Mouse (Mus musculus) gastrocnemius, adult 8-10 months (tissue): ENCODE results near the gene Stoml2. TPM values are rescaled to one million over a fixed set of nuclear protein-coding genes. Genes with fewer than 3 reads are reported as not detected.

Source experiments
- DNase-seq, 2 experiments: peaks; one replicate each; pipeline ENCODE4 v3.0.0; 2022; ENCODE audit warnings: low spot score in 2 of 2
- total RNA-seq, 4 experiments: library from RNA; stranded (reverse); gene quantifications; 2 replicates each; pipeline ENCODE4 v1.2.4; 2022

Gene Stoml2
- total RNA-seq, 4 experiments from 2014 or later, result 88.7 to 116 (median 107) TPM

GRCm38 (mm10) chr4:43038567-43039495 is 7.3 kb upstream of the Stoml2 start:
- DNase-seq, result peak in 1 of 2 experiments; percentile 53

DNA sequence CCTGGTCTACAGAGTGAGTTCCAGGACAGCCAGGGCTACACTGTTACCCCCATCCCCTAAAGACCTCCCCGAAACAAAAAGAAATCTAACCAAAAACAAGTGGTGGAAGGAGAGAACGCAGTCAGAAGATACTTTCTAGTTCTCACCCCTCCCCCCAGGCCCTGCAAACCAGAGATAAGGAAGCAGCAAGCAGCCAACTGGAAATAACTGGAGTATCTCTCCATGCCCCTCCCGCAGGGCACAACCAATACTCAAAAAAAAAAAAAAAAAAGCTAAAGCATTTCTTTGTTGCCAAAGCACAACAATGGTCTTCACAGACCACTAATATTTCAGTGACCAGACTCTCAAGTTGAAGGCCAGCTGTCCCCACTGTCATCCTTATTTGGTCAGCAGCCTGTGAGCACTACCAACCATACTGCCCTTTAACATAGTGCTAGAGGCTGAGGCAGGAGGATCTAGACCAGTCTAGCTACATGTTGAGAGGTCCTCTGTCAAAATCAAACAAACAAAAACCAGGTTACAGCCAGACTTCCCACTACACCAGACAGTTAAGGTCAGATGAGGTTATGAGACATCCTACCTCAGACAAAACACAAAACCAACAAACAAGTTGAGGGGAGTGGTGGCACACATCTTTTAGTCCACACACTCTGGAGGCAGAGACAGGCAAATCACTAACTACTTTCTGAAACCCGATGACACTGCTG is 6.5 kb upstream of the Stoml2 start:
- DNase-seq, result no peak

- no peak for DNase-seq
These were observed 4.8 kb upstream of the Stoml2 start for GRCm38 (mm10) chr4:43036356-43036755.

DNA sequence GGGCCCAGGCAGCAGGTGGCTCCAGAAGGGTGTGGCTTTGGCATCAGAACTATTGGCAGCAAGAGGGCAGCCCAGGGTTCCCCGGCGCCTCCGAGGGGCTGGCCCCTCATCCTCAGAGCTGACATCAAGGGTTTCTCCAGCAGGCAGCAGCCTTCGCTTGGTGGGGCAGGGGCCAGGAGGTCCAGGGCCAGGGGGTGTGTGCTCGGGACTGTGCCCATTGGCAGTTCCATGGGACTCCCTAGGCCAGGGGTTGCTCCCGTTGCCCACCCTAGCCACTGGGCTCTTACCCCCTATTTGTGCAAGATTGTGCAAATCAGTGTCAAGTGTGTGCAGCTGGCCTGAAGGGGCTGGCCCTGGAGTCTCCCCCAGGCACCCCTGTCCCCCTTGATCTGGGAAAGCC is 4.3 kb upstream of the Stoml2 start:
- DNase-seq, result no peak

DNA sequence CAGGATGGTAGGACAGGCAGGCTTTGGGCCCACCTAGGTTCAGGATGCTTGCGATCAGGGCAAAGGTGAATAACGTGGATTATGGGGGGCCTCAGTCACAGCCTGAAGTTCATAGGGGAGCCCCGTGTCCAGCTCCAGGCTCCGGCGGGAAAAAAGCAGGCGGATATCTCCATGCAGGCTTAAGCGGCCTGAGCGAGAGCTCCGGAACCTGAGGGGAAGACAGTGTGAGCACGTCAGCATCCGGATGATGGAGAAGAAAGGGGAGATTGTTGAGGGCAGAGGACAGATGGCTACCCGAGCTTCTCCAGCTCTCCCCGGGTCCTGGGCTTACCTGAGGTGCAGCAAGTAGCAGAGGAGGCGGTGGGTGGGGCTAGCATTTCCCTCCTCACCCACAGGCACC is 2.0 kb upstream of the Stoml2 start:
- DNase-seq, result no peak

DNA sequence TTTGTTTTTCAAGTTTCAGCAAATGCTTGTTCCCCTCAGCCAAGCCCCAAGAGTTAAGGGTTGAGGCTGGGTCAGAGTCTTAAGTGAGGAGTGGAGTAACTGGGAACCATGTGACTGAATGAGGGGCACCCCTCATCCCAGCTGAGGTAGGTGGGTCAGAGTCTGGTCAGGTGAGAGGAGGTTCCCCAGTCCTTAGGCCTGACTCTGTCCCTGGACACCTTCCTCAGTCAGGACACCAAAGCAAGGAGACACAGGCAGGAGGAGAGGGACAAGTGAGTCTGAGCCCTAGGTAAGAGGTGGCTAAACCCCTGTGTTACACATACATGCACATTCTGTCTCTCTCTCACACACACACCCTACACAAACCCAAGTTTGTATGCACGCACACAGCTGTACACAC is 991 bp upstream of the Stoml2 start:
- no peak for DNase-seq

- peak in 1 of 2 experiments; percentile 30 for DNase-seq
These were observed 705 bp downstream of the Stoml2 start for GRCm38 (mm10) chr4:43030780-43031230.

DNA sequence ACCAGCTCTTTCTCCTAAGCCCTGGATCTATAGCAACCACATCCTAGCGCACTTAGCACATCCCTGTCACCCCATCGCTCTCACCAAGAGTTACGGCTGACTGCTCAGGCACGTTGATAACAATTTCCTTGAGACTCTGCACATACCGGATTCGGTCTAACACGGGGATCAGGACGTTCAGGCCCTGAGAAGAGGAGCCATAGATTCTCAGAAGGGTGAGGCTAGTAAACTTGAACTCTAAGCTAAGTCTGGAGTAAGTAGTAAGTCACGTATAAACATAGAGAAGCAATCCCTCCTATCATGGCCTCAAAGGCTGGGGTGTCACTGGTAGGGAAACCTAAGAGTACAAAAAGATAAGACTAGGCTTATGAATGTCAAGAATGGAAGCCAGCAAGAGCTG is 1.2 kb downstream of the Stoml2 start:
- DNase-seq, result no peak

DNA sequence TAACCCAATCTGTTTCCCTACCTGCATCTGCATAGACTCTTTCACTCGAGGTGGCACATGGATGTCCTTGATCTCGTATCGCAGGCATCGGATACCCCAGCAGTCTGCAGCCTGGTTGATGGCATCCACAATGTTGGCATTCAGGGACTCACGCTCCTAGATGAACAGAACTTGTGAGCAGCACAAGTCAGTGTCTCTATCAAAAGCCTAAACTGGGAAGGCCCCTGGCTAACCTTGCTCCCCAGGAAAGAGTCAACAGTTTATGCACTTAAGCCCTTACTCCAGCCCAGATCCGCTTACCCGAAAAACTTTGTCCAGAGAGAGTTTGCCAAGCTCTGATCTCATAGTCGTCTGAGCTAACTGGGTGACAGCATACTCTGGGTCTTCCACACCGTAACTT is 1.8 kb downstream of the Stoml2 start:
- no peak for DNase-seq

DNA sequence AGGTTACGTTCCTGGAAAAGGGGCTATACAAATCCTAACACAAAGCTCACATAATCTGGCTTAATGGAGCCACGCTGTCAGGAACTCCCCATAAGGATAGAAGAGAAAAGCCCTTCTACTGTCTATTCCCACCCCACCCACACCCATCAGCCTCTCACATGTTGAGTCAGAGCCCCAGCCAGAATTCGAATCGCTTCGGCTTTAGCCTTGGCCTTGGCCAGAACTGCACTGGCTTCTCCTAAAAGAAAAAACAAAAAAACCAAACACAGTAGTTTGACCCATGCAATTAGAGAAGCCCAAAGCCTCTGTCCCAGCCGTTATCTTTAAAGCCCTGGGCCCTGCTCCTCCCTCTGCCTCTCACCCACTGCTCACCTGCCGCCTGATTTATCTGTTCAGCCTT is 2.4 kb downstream of the Stoml2 start:
- DNase-seq, result no peak

DNA sequence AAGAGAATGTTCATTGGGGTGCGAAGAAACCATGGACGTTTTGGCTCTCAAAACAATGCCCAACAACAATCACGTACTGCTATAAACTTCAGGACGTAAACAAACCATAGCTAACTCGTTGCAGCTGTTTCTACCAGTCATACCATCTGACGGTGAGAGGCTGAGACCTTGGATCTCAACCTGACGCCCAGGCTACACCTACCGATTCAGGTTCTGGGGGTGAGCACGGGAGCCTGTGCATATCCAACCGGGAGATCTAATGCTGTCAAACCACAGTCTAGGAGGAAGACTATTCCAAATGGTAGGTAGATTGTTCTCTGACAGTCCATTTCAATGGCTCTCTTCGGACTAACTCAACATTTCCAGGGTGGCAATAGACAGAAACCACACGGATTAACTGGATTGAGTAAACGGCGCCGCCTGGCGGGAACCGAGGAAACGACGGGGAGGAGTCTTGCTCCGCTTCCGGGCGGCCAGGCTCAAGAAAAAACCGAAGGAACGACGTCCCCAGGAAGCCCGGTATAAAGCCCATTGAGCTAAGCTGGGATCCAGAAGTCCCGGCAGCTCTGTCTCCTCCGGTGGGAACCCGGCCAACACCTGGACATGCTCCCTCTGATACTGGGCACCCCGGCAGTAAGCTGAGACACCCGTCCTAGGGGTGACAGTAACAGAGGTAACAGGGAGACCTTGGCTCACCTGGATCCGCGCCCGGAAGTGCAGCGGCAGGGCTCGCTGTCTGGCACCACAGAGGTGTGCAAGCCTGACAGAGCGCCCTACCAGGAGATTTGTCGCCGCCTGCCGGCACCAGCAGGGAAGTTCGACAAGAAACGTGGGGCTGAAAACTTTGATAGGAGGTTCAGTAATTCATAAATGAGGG is 6.2 kb downstream of the Stoml2 start, which contains the start of gene Pigo:
Gene Pigo (minus strand): TSS at position 736 of the 877 bp plus-strand sequence.
- DNase-seq, result peak; percentile 89 to 93

- DNase-seq, result no peak
These were observed 6.8 kb downstream of the Stoml2 start for GRCm38 (mm10) chr4:43024673-43025072.

DNA sequence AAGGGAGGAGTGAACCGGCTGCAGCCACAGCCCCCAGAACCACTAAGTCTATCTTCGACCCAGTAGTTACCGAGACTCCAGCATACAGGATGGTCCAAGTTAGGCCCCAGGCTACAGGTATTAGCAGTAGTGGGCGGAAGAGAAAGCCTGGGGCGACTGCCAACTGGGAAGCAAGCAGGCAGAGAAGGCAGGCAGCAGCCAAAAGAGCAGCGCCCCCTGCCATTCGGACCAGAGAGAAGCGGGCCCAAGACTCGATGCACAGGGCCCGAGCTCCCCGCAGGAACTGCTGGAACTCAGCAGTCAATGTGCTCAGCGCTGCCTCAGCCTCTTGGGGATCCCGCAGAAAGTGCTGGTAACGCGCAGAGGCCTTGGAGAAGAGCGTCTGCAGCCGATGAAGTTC is 10.2 kb downstream of the Stoml2 start:
- no peak for DNase-seq

DNA sequence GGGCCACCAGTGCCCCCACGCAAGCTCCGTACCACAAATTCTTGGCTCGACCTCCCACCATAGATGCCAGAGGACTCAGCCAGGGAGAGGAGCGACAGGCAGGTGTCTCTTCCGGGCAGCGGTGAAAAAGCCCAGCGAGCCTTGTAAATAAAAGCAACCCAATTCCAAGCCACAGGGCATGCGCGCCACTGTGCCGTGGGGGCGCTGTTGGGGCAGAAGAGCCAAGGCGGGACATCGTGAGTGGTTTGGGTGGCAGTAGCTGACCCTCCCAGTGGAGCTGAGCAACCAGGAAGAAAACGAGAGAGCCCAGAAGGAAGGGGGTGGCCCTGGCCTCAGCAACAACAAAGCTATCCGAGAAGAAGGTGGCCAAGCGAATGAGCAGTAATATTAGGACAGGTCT is 10.6 kb downstream of the Stoml2 start:
- DNase-seq, result no peak

GRCm38 (mm10) chr4:43019641-43020465 is 11.7 kb downstream of the Stoml2 start:
- no peak for DNase-seq

GRCm38 (mm10) chr4:43019176-43019575 is 12.3 kb downstream of the Stoml2 start:
- DNase-seq, result no peak

DNA sequence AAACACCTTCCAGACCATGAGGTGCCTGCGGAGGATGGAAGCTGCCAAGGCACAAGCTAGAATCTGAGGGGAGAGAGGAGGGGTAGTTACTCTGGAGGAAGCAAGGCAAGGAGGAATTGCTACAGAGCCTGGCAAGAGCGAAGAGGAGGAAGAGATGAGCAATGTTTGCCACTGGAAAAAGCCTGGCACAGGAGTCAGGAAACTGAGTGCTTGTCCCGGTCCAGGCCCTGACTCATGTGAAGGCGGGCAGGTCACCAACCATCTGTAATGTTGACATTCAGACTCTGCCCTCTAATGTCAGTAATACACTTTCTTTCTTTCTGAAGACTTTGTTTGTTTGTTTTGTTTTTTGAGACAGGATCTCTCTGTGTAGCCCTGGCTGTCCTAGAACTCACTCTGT is 13.4 kb downstream of the Stoml2 start:
- no peak for DNase-seq

- no peak for DNase-seq
These were observed 19.4 kb downstream of the Stoml2 start for GRCm38 (mm10) chr4:43012091-43012490.

DNA sequence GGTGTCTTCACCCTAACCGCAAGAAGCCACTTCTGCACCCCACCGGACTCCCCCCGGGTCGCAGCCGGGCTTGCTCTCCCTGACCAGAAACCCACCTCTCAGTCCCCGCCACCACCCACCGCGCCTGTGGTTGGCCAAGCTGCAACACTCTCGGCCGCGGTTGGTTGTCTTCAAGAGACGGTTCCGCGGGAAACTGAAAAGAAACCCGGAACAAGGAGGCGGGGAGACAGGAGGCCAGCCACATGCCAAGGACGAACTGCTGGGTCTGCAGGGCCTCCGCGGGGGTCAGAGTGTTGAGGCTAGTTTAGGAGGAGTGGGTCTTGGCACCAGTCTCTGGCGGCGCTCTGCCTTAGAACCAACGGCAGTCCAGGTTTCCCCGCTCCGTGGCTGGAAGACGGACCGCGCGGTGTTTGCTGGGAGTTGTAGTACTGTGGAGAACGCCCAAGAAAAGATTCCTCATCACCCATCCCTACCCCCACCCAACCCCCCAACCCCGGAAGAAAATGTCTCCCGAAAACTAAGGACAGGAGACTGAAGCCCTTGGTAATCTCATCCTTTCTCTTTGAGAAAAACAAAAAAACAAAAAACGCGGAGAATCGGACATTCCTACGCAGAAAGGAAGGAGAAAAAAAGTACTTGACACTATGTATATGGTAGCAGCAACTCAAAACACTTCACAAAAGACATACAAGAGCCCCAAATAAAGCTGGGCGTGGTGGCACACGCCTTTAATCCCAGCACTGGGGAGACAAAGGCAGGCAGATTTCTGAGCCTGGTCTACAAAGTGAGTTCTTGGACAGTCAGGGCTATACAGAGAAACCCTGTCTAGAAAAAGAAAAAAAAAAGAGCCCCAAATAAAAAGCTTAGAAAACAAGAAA is 21.1 kb downstream of the Stoml2 start, which contains the start of gene Fancg:
Gene Fancg (minus strand): TSS at position 346 of the 878 bp plus-strand sequence.
- peak; percentile 60 to 62 for DNase-seq
